Mouse (Mus musculus): ENCODE measurements at regions not wholly inside any gene's neighbourhood (a gene's known extent, or its start where the extent isn't known, plus 50 kb on each side); places are given as distances from the start of the nearest gene placed in this dataset.

- H3K27ac ChIP-seq (replicated peaks) = no peak overlapping the region
- H3K36me3 ChIP-seq = no peaks in the 10 kb centered on the region
- peak; percentile 49 for DNase-seq (ENCODE audit: low spot score)
- WGBS = 61% methylated on average over 3 of the region's 3 CpGs
- H3K4me1 ChIP-seq = no peaks in the 10 kb centered on the region
- H3K27me3 ChIP-seq (ENCODE audit: low read depth, poor library complexity, severe bottlenecking) = no peaks in the 10 kb centered on the region
- no peaks in the 10 kb centered on the region for H3K9me3 ChIP-seq (replicated peaks)
- no peak overlapping the region for H3K4me3 ChIP-seq
Measured at GRCm38 (mm10) chr1:137330634-137331033, 370.4 kb upstream of the Nr5a2 start.

DNA sequence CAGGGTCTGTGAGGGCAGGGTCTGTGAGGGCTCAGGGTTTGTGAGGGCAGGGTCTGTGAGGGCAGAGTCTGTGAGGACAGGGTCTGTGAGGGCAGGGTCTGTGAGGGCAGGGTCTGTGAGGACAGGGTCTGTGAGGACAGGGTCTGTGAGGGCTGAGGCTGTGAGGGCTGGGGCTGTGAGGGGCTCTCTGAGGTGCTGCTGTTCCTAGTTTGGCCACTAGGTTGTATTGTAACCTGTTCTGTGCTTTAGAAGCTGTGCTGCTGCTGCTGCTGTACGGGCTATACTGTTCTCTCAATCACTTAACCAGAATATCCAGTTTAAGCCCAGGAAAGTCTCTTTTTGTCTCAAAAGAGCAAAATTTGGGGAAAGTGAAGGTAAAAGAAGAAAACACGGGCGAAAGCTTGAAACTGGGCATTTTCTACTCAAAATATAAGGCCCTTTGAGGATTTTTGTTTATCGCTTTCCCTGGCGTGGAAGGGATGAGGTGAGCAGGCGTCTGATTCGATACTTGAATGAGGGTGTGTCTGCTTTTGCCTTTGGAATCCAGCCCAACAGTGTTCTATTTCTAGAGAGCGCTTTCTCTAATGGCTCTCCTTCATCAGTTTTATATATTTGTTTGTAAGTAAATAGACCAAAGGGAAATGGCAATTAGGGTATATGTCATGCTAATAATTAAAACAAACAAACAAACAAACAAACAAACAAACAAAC lies 363.8 kb upstream of the Nr5a2 start:
- peak; percentile 79 for DNase-seq (ENCODE audit: low spot score)
- Histone ChIP-seq H3K27ac (replicated peaks) (peak overlapping the region; percentile 83), H3K36me3 (no peaks in the 10 kb centered on the region), H3K4me3 (no peak overlapping the region), H3K4me1 (peaks cover 15% of the 10 kb centered on the region), H3K9me3 (replicated peaks) (no peaks in the 10 kb centered on the region), H3K27me3 (ENCODE audit: low read depth, poor library complexity, severe bottlenecking) (no peaks in the 10 kb centered on the region)
- 38% methylated on average over 8 of the region's 8 CpGs for whole genome bisulfite sequencing

GRCm38 (mm10) chr1:137323035-137323680 lies 362.9 kb upstream of the Nr5a2 start:
- 23% methylated on average over 2 of the region's 2 CpGs for WGBS
- no peaks in the 10 kb centered on the region for H3K9me3 ChIP-seq (replicated peaks)
- peak; percentile 78 for DNase-seq (ENCODE audit: low spot score)
- H3K27me3 ChIP-seq (ENCODE audit: low read depth, poor library complexity, severe bottlenecking) = no peaks in the 10 kb centered on the region
- H3K4me1 ChIP-seq = peaks cover 15% of the 10 kb centered on the region
- H3K4me3 ChIP-seq = no peak overlapping the region
- H3K36me3 ChIP-seq = no peaks in the 10 kb centered on the region
- peak overlapping the region; percentile 83 for H3K27ac ChIP-seq (replicated peaks)

GRCm38 (mm10) chr1:137302757-137303422 lies 342.6 kb upstream of the Nr5a2 start:
- H3K36me3 ChIP-seq = no peaks in the 10 kb centered on the region
- WGBS = 91% methylated on average over 5 of the region's 5 CpGs
- no peaks in the 10 kb centered on the region for H3K9me3 ChIP-seq (replicated peaks)
- no peaks in the 10 kb centered on the region for H3K27me3 ChIP-seq (ENCODE audit: low read depth, poor library complexity, severe bottlenecking)
- H3K27ac ChIP-seq (replicated peaks) = no peak overlapping the region
- H3K4me1 ChIP-seq = no peaks in the 10 kb centered on the region
- no peak overlapping the region for H3K4me3 ChIP-seq
- DNase-seq (ENCODE audit: low spot score) = no peak

GRCm38 (mm10) chr1:137297780-137298569 lies 337.7 kb upstream of the Nr5a2 start:
- Histone ChIP-seq H3K36me3 (no peaks in the 10 kb centered on the region), H3K9me3 (replicated peaks) (no peaks in the 10 kb centered on the region), H3K4me1 (no peaks in the 10 kb centered on the region), H3K4me3 (no peak overlapping the region), H3K27me3 (ENCODE audit: low read depth, poor library complexity, severe bottlenecking) (no peaks in the 10 kb centered on the region), H3K27ac (replicated peaks) (0 out of 2 replicates have a peak overlapping the region, but pooled peaks have one; percentile 38)
- WGBS = 61% methylated on average over 10 of the region's 10 CpGs
- no peak for DNase-seq (ENCODE audit: low spot score)

GRCm38 (mm10) chr1:137289456-137289855 lies 329.2 kb upstream of the Nr5a2 start:
- H3K36me3 ChIP-seq = no peaks in the 10 kb centered on the region
- no peaks in the 10 kb centered on the region for H3K9me3 ChIP-seq (replicated peaks)
- no peak overlapping the region for H3K4me3 ChIP-seq
- no peak overlapping the region for H3K27ac ChIP-seq (replicated peaks)
- WGBS = 80% methylated on average over 9 of the region's 9 CpGs
- no peaks in the 10 kb centered on the region for H3K27me3 ChIP-seq (ENCODE audit: low read depth, poor library complexity, severe bottlenecking)
- DNase-seq (ENCODE audit: low spot score) = no peak
- H3K4me1 ChIP-seq = no peaks in the 10 kb centered on the region

DNA sequence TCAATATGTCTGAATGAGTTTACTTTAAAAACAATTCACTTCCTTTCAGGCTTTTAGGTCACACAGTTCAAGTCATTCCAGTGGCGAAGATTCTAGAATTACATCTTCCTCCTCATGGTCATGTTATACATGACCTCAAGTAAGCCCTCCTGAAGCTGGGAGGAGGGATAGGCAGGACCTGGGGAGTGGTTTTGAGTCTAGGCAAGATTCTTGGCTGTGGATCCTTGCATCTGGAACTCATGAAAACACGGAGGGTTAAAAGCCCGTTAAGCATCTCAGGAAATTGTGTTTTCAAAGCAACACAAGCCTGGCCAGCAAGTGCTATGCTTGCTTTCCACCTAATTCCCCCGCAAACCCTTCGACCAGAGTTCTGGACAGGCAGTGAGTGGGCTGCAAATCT lies 323.0 kb upstream of the Nr5a2 start:
- H3K4me3 ChIP-seq = no peak overlapping the region
- WGBS = 72% methylated on average over 5 of the region's 5 CpGs
- H3K27ac ChIP-seq (replicated peaks) = no peak overlapping the region
- H3K36me3 ChIP-seq = no peaks in the 10 kb centered on the region
- H3K27me3 ChIP-seq (ENCODE audit: low read depth, poor library complexity, severe bottlenecking) = no peaks in the 10 kb centered on the region
- 0 out of 2 replicates have a peak, but pooled peaks cover 3% of the 10 kb centered on the region for H3K4me1 ChIP-seq
- H3K9me3 ChIP-seq (replicated peaks) = no peaks in the 10 kb centered on the region
- DNase-seq (ENCODE audit: low spot score) = no peak

GRCm38 (mm10) chr1:137282457-137282856 lies 322.2 kb upstream of the Nr5a2 start:
- no peak overlapping the region for H3K4me3 ChIP-seq
- no peaks in the 10 kb centered on the region for H3K9me3 ChIP-seq (replicated peaks)
- no peaks in the 10 kb centered on the region for H3K27me3 ChIP-seq (ENCODE audit: low read depth, poor library complexity, severe bottlenecking)
- H3K4me1 ChIP-seq = 0 out of 2 replicates have a peak, but pooled peaks cover 3% of the 10 kb centered on the region
- no peaks in the 10 kb centered on the region for H3K36me3 ChIP-seq
- WGBS = 78% methylated on average over 5 of the region's 5 CpGs
- no peak for DNase-seq (ENCODE audit: low spot score)
- H3K27ac ChIP-seq (replicated peaks) = no peak overlapping the region

- 73% methylated on average over 10 of the region's 10 CpGs for WGBS
- no peaks in the 10 kb centered on the region for H3K9me3 ChIP-seq (replicated peaks)
- 0 out of 2 replicates have a peak, but pooled peaks cover 3% of the 10 kb centered on the region for H3K4me1 ChIP-seq
- H3K4me3 ChIP-seq = no peak overlapping the region
- H3K27ac ChIP-seq (replicated peaks) = no peak overlapping the region
- DNase-seq (ENCODE audit: low spot score) = no peak
- no peaks in the 10 kb centered on the region for H3K36me3 ChIP-seq
- no peaks in the 10 kb centered on the region for H3K27me3 ChIP-seq (ENCODE audit: low read depth, poor library complexity, severe bottlenecking)
Measured at GRCm38 (mm10) chr1:137280391-137281386, 320.4 kb upstream of the Nr5a2 start.

DNA sequence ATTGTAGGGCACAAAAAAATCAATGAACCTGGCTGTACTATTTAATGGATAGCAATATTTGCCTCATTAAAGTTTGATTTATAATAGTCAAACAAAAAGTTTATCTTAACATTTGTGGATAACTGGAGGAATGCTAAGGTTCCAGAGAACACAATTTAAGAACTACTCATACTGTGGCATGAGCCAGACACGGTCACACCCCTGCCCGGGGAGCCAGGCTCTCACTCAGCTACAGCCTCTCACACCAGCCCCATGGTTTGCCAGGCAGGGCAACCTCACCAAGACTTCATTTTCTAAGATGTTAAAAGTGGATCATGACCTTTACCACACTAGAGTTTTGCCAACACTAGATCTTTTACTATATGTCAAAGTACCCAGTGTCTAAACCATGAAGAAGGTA lies 319.7 kb upstream of the Nr5a2 start:
- DNase-seq (ENCODE audit: low spot score) = no peak
- Histone ChIP-seq H3K4me1 (0 out of 2 replicates have a peak, but pooled peaks cover 3% of the 10 kb centered on the region), H3K27me3 (ENCODE audit: low read depth, poor library complexity, severe bottlenecking) (no peaks in the 10 kb centered on the region), H3K36me3 (no peaks in the 10 kb centered on the region), H3K9me3 (replicated peaks) (no peaks in the 10 kb centered on the region), H3K4me3 (no peak overlapping the region), H3K27ac (replicated peaks) (no peak overlapping the region)
- 89% methylated on average over 2 of the region's 2 CpGs for whole genome bisulfite sequencing

DNA sequence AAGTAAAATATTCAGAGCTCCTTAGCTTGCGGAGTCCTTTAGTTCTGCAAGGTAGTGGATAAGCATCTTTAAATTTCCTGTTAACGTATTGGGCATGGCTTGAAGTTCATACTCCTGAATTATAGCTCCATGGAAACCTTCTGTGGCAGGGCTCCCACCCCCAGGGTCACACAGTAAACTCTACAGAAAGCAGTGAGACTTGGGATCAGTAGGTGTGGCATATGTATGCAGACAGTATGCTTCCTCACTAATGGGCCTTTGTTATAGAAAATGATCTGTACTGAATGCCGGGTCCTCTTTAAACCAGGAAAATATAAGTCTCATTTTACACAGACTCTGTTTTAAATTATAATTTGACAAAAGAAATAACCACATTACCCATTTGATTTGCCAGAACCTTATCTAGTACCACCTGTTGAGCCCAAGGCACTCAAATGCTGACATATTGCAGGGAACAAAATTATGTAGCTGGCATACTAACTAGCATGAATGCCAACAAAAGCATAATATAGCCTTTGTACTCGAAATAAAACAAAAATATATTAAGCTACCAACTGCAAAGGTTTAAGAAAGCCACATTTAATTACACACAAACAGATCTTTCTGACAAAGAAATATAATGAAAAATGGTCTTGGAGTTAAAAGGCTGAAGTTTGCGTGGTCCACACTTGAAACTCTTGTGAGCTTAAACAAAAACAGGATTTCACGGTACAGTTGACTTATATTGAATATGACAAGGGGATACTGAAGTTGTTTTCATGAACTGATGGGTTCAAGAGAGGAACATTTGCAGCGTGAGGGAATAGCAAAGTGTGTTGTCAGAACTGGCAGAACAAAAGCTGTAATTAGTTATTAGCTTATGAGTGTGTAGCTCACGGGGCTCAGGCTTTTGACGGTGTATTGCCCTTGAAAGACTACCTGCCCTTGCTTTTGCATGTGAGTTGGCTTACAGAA lies 310.7 kb upstream of the Nr5a2 start:
- H3K4me1 ChIP-seq = peaks cover 13% of the 10 kb centered on the region; the same call in 1 of the 2 replicates
- H3K27me3 ChIP-seq (ENCODE audit: low read depth, poor library complexity, severe bottlenecking) = no peaks in the 10 kb centered on the region
- no peak overlapping the region for H3K27ac ChIP-seq (replicated peaks)
- no peak for DNase-seq (ENCODE audit: low spot score)
- H3K9me3 ChIP-seq (replicated peaks) = no peaks in the 10 kb centered on the region
- H3K36me3 ChIP-seq = no peaks in the 10 kb centered on the region
- 71% methylated on average over 9 of the region's 9 CpGs for WGBS
- H3K4me3 ChIP-seq = no peak overlapping the region

Measured in midbrain, embryonic 10.5 days (tissue).